Mouse (Mus musculus) heart, adult 2 months (tissue): ENCODE results near the gene Hist1h3d. TPM values are rescaled to one million over a fixed set of nuclear protein-coding genes. Genes with fewer than 3 reads are reported as not detected.

ENCODE experiments used
- DNase-seq, 2 experiments: peaks; one replicate each; pipeline ENCODE4 v3.0.0; 2021
- H3K27ac ChIP-seq: fragments of 200-600 bp; 2 replicates; pipeline ENCODE4 v1.8.1; 2022
- H3K27me3 ChIP-seq: fragments of 200-500 bp; 2 replicates; pipeline ENCODE4 v1.6.1; 2012; ENCODE audit warnings: mild to moderate bottlenecking, low read length, inconsistent platforms, mixed read lengths; ENCODE audit not compliant: control insufficient read depth, insufficient read depth
- H3K36me3 ChIP-seq: fragments of 200-500 bp; 2 replicates; pipeline ENCODE4 v1.6.1; 2012; ENCODE audit warnings: low read length, inconsistent platforms; ENCODE audit not compliant: control insufficient read depth, insufficient read depth
- H3K4me1 ChIP-seq: fragments of 200-500 bp; 2 replicates; pipeline ENCODE4 v1.6.1; 2011; ENCODE audit warnings: low read length; ENCODE audit not compliant: control insufficient read depth, insufficient read depth
- H3K4me3 ChIP-seq: fragments of 200-600 bp; 2 replicates; pipeline ENCODE4 v1.8.1; 2022
- H3K79me2 ChIP-seq: fragments of 200-500 bp; replicated peaks from 2 replicates; pipeline ENCODE4 v1.6.1; 2012; ENCODE audit warnings: mild to moderate bottlenecking, inconsistent platforms, low read length, moderate library complexity, mixed read lengths; ENCODE audit not compliant: control insufficient read depth, insufficient read depth
- H3K9ac ChIP-seq: fragments of 200-500 bp; 2 replicates; pipeline ENCODE4 v1.6.1; 2012; ENCODE audit warnings: low read depth, mild to moderate bottlenecking, control low read depth, inconsistent platforms, low read length, mixed read lengths
- CTCF ChIP-seq: fragments of 200-600 bp; IDR thresholded peaks from 2 replicates; pipeline ENCODE4 v1.8.1; 2022; ENCODE audit warnings: antibody characterized with exemption, mild to moderate bottlenecking, moderate library complexity
- EP300 ChIP-seq: fragments of 200-500 bp; IDR thresholded peaks from 2 replicates; pipeline ENCODE4 v1.6.1; 2011; ENCODE audit warnings: low read depth, low read length, control low read depth; ENCODE audit not compliant: insufficient read depth
- POLR2A ChIP-seq: fragments of 200-500 bp; IDR thresholded peaks from 2 replicates; pipeline ENCODE4 v1.6.1; 2011; ENCODE audit warnings: mild to moderate bottlenecking, low read depth, low read length, control low read depth; ENCODE audit not compliant: insufficient read depth
- WGBS: fragments of 180-500 bp; shearing (Covaris S2); methylation state at CpG from one replicate; pipeline ENCODE4 v1.1.7; 2018; 5-methylcytosine and 5-hydroxymethylcytosine counted together
- intact Hi-C: fragments of 180-260 bp; cut with DNase I; formaldehyde crosslinking; loops from one replicate; pipeline ENCODE4 v1.15.1; 2025
- polyA plus RNA-seq: library from polyadenylated mRNA; depleted of rRNA; stranded (reverse); fragments of >200 nt; gene quantifications from 2 replicates; pipeline ENCODE4 v1.2.3, GENCODE M21; 2012
- total RNA-seq, 2 experiments: library from RNA; stranded (reverse); gene quantifications; 2 replicates each; pipeline ENCODE4 v1.2.3; 2021

Gene Hist1h3d
- total and polyA plus RNA-seq, 3 experiments, result 1.1 to 2.3 (median 1.5) TPM

GRCm38 (mm10) chr13:23595622-23596372, 20.2 kb downstream of the Hist1h3d start:
- H3K4me1 ChIP-seq, result no peaks in the 10 kb centered on the region; the same call in 1 of the 2 replicates
- intact Hi-C loops, result no loop called here
- no peak overlapping the region for H3K4me3 ChIP-seq
- no peak for TF ChIP-seq EP300
- TF ChIP-seq CTCF, result no peak
- TF ChIP-seq POLR2A, result no peak
- no peak overlapping the region for H3K27ac ChIP-seq
- no peaks in the 10 kb centered on the region for H3K79me2 ChIP-seq
- no peak for DNase-seq
- no peaks in the 10 kb centered on the region for H3K27me3 ChIP-seq
- H3K36me3 ChIP-seq, result no peaks in the 10 kb centered on the region
- no peak overlapping the region for H3K9ac ChIP-seq
- 77% methylated on average over 7 of the region's 7 CpGs for WGBS

GRCm38 (mm10) chr13:23597957-23598356, 22.4 kb downstream of the Hist1h3d start:
- H3K36me3 ChIP-seq, result no peaks in the 10 kb centered on the region
- H3K4me1 ChIP-seq, result no peaks in the 10 kb centered on the region; the same call in 1 of the 2 replicates
- no peaks in the 10 kb centered on the region for H3K27me3 ChIP-seq
- TF ChIP-seq EP300, result 0 out of 2 replicates have a peak, but pooled peaks have one; percentile 44
- TF ChIP-seq POLR2A, result no peak
- peak; percentile 96 for TF ChIP-seq CTCF
- intact Hi-C loops, result loop anchor here (1.0 kb wide), 1 partner anchor 174 kb away; no protein-coding TSS in a partner anchor
- WGBS, result 7% methylated on average over 9 of the region's 9 CpGs
- peak; percentile 73 to 84 for DNase-seq
- H3K79me2 ChIP-seq, result no peaks in the 10 kb centered on the region
- H3K4me3 ChIP-seq, result no peak overlapping the region
- no peak overlapping the region for H3K27ac ChIP-seq
- no peak overlapping the region for H3K9ac ChIP-seq

- Histone ChIP-seq H3K36me3 (no peaks in the 10 kb centered on the region), H3K4me3 (no peak overlapping the region), H3K79me2 (no peaks in the 10 kb centered on the region), H3K27me3 (no peaks in the 10 kb centered on the region), H3K9ac (no peak overlapping the region), H3K27ac (no peak overlapping the region), H3K4me1 (no peaks in the 10 kb centered on the region)
- TF ChIP-seq EP300 (no peak), POLR2A (no peak), CTCF (no peak)
- no peak for DNase-seq
- WGBS, result 26% methylated on average over 7 of the region's 7 CpGs
- intact Hi-C loops, result no loop called here
Observed at GRCm38 (mm10) chr13:23603182-23603699, 27.7 kb downstream of the Hist1h3d start.

GRCm38 (mm10) chr13:23604452-23604851, 28.9 kb downstream of the Hist1h3d start:
- no peaks in the 10 kb centered on the region for H3K79me2 ChIP-seq
- WGBS, result 92% methylated on average over 3 of the region's 3 CpGs
- H3K4me1 ChIP-seq, result no peaks in the 10 kb centered on the region
- no peak overlapping the region for H3K4me3 ChIP-seq
- no peak for TF ChIP-seq EP300
- TF ChIP-seq CTCF, result no peak
- no peak for TF ChIP-seq POLR2A
- intact Hi-C loops, result no loop called here
- no peak overlapping the region for H3K27ac ChIP-seq
- H3K36me3 ChIP-seq, result no peaks in the 10 kb centered on the region
- H3K9ac ChIP-seq, result no peak overlapping the region
- DNase-seq, result no peak
- H3K27me3 ChIP-seq, result no peaks in the 10 kb centered on the region

- intact Hi-C loops, result no loop called here
- H3K4me1 ChIP-seq, result no peaks in the 10 kb centered on the region
- 90% methylated on average over 3 of the region's 3 CpGs for WGBS
- DNase-seq, result no peak
- TF ChIP-seq POLR2A, result no peak
- no peak for TF ChIP-seq CTCF
- TF ChIP-seq EP300, result no peak
- no peak overlapping the region for H3K9ac ChIP-seq
- H3K36me3 ChIP-seq, result no peaks in the 10 kb centered on the region
- no peaks in the 10 kb centered on the region for H3K27me3 ChIP-seq
- no peak overlapping the region for H3K27ac ChIP-seq
- H3K4me3 ChIP-seq, result no peak overlapping the region
- no peaks in the 10 kb centered on the region for H3K79me2 ChIP-seq
Observed at GRCm38 (mm10) chr13:23605052-23605451, 29.5 kb downstream of the Hist1h3d start.

GRCm38 (mm10) chr13:23609209-23609608, 33.6 kb downstream of the Hist1h3d start:
- TF ChIP-seq CTCF (no peak), POLR2A (no peak), EP300 (no peak)
- no peak overlapping the region for H3K27ac ChIP-seq
- no peaks in the 10 kb centered on the region for H3K79me2 ChIP-seq
- intact Hi-C loops, result no loop called here
- no peak overlapping the region for H3K4me3 ChIP-seq
- no peaks in the 10 kb centered on the region for H3K4me1 ChIP-seq
- 48% methylated on average over 4 of the region's 4 CpGs for WGBS
- no peaks in the 10 kb centered on the region for H3K27me3 ChIP-seq
- H3K9ac ChIP-seq, result no peak overlapping the region
- H3K36me3 ChIP-seq, result no peaks in the 10 kb centered on the region
- no peak for DNase-seq
